Mouse (Mus musculus) liver, postnatal 0 days (tissue): ENCODE results near the gene Khdrbs1.

Source experiments
- CTCF ChIP-seq: sonication (generic); IDR thresholded peaks from 2 replicates; pipeline ENCODE4 v1.5.1; 2016; ENCODE audit warnings: antibody characterized with exemption, low read depth
- EP300 ChIP-seq: IDR thresholded peaks from 2 replicates; pipeline ENCODE4 v1.6.1; 2016; ENCODE audit warnings: antibody characterized with exemption, low read depth, mild to moderate bottlenecking

DNA sequence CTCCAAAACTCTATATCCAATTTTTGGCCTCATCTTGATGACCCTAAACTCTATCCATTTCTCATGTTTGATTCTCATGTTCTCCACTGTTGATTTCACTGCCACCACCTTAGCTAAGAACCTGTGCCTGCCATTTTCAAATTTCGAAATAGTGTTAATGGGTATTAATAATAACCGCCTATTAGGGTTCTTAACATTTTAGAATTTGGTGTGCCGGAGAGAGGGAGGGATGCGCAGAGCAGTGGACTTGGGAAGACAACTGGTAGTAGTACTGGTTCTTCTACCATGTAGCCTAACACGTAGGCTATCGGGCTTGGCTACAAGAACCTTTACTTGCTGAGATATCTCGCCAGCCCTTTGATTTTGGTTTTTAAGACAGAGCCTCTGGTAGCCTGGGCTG is 44.9 kb downstream of the Khdrbs1 start:
- TF ChIP-seq CTCF (no peak), EP300 (no peak)
